Mouse (Mus musculus) intestine, embryonic 14.5 days (tissue): ENCODE measurements at regions not wholly inside any gene's neighbourhood (a gene's known extent, or its start where the extent isn't known, plus 50 kb on each side); places are given as distances from the start of the nearest gene placed in this dataset.
A peak's percentile ranks its signal among the peaks of the same experiment; 100 is the strongest.

ENCODE experiments used
- ATAC-seq: fragments of 200-750 bp; cut with Nextera tagmentation; replicated peaks from 2 replicates; pipeline ENCODE4 v1.8.0; 2017; ENCODE audit warnings: low read depth, moderate number of reproducible peaks, moderate TSS enrichment, moderate library complexity; ENCODE audit not compliant: low FRiP score, low TSS enrichment
- DNase-seq: peaks from one replicate; pipeline ENCODE4 v3.0.0-alpha.2; 2018; ENCODE audit warnings: low spot score
- H3K27ac ChIP-seq: fragments of 300-500 bp; sonication (generic); 2 replicates; pipeline ENCODE4 v1.5.1; 2014; ENCODE audit warnings: low read depth, mild to moderate bottlenecking, control low read depth
- H3K27me3 ChIP-seq: fragments of 300-500 bp; sonication (generic); replicated peaks from 2 replicates; pipeline ENCODE4 v1.6.1; 2014; ENCODE audit warnings: low read length, control low read depth; ENCODE audit not compliant: control insufficient read depth, insufficient read depth
- H3K36me3 ChIP-seq: fragments of 300-500 bp; sonication (generic); 2 replicates; pipeline ENCODE4 v1.6.1; 2014; ENCODE audit warnings: low read length, control low read depth; ENCODE audit not compliant: control insufficient read depth, insufficient read depth
- H3K4me1 ChIP-seq: fragments of 300-500 bp; sonication (generic); replicated peaks from 2 replicates; pipeline ENCODE4 v1.6.1; 2014; ENCODE audit warnings: low read length, control low read depth, mixed read lengths; ENCODE audit not compliant: control insufficient read depth, insufficient read depth
- H3K4me2 ChIP-seq: fragments of 300-500 bp; sonication (generic); 2 replicates; pipeline ENCODE4 v1.6.1; 2014; ENCODE audit warnings: low read length
- H3K4me3 ChIP-seq: fragments of 300-500 bp; sonication (generic); 2 replicates; pipeline ENCODE4 v1.5.1; 2014; ENCODE audit warnings: low read depth, low read length, control low read depth, mixed read lengths
- H3K9ac ChIP-seq: fragments of 300-500 bp; sonication (generic); 2 replicates; pipeline ENCODE4 v1.6.1; 2014; ENCODE audit warnings: mild to moderate bottlenecking, low read length
- H3K9me3 ChIP-seq: fragments of 300-500 bp; sonication (generic); 2 replicates; pipeline ENCODE4 v1.6.1; 2016; ENCODE audit warnings: low read length, control low read depth; ENCODE audit not compliant: control insufficient read depth
- WGBS: fragments of 180-500 bp; shearing (Covaris S2); extraction: QIAGEN DNeasy Blood & Tissue Kit; methylation state at CpG from one replicate; pipeline ENCODE4 v1.1.7; 2014; 5-methylcytosine and 5-hydroxymethylcytosine counted together

- WGBS, result 78% methylated on average over 1 of the region's 1 CpGs
- Histone ChIP-seq H3K4me3 (no peak overlapping the region), H3K27me3 (no peaks in the 10 kb centered on the region)
These were observed 614.4 kb downstream of the Ntrk3 start for GRCm38 (mm10) chr7:78123386-78123785.

GRCm38 (mm10) chr7:78121151-78121486 is 616.7 kb downstream of the Ntrk3 start:
- no peak for DNase-seq
- H3K4me3 ChIP-seq, result no peak overlapping the region
- H3K27ac ChIP-seq, result no peak overlapping the region
- H3K27me3 ChIP-seq, result no peaks in the 10 kb centered on the region
- no peak overlapping the region for H3K4me2 ChIP-seq
- ATAC-seq, result no peak
- no peaks in the 10 kb centered on the region for H3K4me1 ChIP-seq
- no peaks in the 10 kb centered on the region for H3K36me3 ChIP-seq
- WGBS, result 22% methylated on average over 5 of the region's 5 CpGs
- H3K9me3 ChIP-seq, result no peaks in the 10 kb centered on the region
- H3K9ac ChIP-seq, result no peak overlapping the region

More at GRCm38 (mm10) chr7:78123386-78123785, 614.4 kb downstream of the Ntrk3 start:
- ATAC-seq (no peak), DNase-seq (no peak)
- no peaks in the 10 kb centered on the region for H3K36me3 ChIP-seq
- H3K4me1 ChIP-seq, result no peaks in the 10 kb centered on the region
- no peak overlapping the region for H3K9ac ChIP-seq
- H3K27ac ChIP-seq, result no peak overlapping the region
- H3K4me2 ChIP-seq, result no peak overlapping the region
- H3K9me3 ChIP-seq, result no peaks in the 10 kb centered on the region

GRCm38 (mm10) chr7:78120462-78121150 is 617.2 kb downstream of the Ntrk3 start:
- H3K4me3 ChIP-seq, result no peak overlapping the region
- no peak for ATAC-seq
- no peak for DNase-seq

DNA sequence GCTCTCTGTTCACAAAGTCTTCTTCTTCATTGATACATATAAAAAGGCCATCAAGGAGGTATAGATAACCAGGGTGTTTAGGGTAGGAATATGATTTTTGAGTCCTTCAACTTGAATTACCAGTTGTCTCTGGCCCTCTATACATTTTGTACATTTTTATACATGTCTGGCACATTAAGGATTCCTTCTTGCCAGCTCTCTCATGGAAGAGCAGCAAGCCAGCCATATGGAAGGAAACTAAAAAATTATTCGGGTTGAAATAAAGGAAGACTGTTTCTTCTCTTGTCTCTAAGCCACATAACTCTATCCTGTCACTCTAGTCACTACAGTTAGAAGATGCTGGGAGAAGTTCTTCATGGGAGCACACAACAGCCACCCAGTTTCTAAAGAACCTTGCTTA is 618.0 kb downstream of the Ntrk3 start:
- Histone ChIP-seq H3K4me3 (no peak overlapping the region), H3K9ac (no peak overlapping the region), H3K27ac (no peak overlapping the region), H3K36me3 (no peaks in the 10 kb centered on the region), H3K27me3 (no peaks in the 10 kb centered on the region), H3K4me2 (no peak overlapping the region), H3K4me1 (no peaks in the 10 kb centered on the region), H3K9me3 (no peaks in the 10 kb centered on the region)
- 62% methylated on average over 1 of the region's 1 CpGs for WGBS
- DNase-seq (no peak), ATAC-seq (no peak)

More at GRCm38 (mm10) chr7:78120462-78121150, 617.2 kb downstream of the Ntrk3 start:
- no peaks in the 10 kb centered on the region for H3K4me1 ChIP-seq
- H3K9me3 ChIP-seq, result no peaks in the 10 kb centered on the region
- H3K36me3 ChIP-seq, result no peaks in the 10 kb centered on the region
- H3K27ac ChIP-seq, result no peak overlapping the region
- WGBS, result 27% methylated on average over 5 of the region's 5 CpGs
- H3K4me2 ChIP-seq, result no peak overlapping the region
- H3K27me3 ChIP-seq, result no peaks in the 10 kb centered on the region
- H3K9ac ChIP-seq, result no peak overlapping the region

- no peaks in the 10 kb centered on the region for H3K36me3 ChIP-seq
These were observed 626.5 kb downstream of the Ntrk3 start for GRCm38 (mm10) chr7:78111291-78111690.

GRCm38 (mm10) chr7:78103536-78104279 is 634.1 kb downstream of the Ntrk3 start:
- no peaks in the 10 kb centered on the region for H3K36me3 ChIP-seq
- H3K4me3 ChIP-seq, result no peak overlapping the region
- H3K4me2 ChIP-seq, result no peak overlapping the region
- H3K4me1 ChIP-seq, result 0 out of 2 replicates have a peak, but pooled peaks cover 4% of the 10 kb centered on the region
- H3K27me3 ChIP-seq, result no peaks in the 10 kb centered on the region
- WGBS, result 80% methylated on average over 2 of the region's 2 CpGs
- DNase-seq, result no peak
- no peak overlapping the region for H3K27ac ChIP-seq
- no peak overlapping the region for H3K9ac ChIP-seq
- ATAC-seq, result no peak
- no peaks in the 10 kb centered on the region for H3K9me3 ChIP-seq

More at GRCm38 (mm10) chr7:78111291-78111690, 626.5 kb downstream of the Ntrk3 start:
- Histone ChIP-seq H3K4me3 (no peak overlapping the region), H3K4me2 (no peak overlapping the region), H3K27ac (no peak overlapping the region), H3K27me3 (no peaks in the 10 kb centered on the region), H3K9me3 (no peaks in the 10 kb centered on the region), H3K9ac (no peak overlapping the region), H3K4me1 (no peaks in the 10 kb centered on the region)
- ATAC-seq, result no peak
- 85% methylated on average over 6 of the region's 6 CpGs for WGBS
- no peak for DNase-seq

DNA sequence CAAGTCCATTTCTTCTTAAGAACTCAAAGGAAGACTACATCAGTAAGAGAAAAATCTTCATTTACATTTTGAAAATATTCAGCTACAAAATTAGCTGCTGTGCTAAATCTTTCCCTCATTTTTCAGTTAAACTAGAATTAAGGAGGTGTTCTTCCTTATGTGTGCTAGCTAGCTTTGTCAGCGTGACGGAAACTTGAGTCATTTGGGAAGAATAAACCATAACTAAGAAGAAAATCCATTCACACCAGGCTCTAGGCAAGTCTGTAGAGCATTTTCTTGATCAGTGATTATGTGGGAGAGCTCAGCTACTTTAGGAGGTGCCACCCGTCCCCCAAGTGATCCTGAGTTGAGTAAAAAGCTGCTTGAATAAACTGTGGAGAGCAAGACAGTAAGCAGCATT is 635.4 kb downstream of the Ntrk3 start:
- no peak overlapping the region for H3K4me3 ChIP-seq
- DNase-seq, result no peak
- ATAC-seq, result no peak
- H3K9ac ChIP-seq, result no peak overlapping the region
- H3K36me3 ChIP-seq, result no peaks in the 10 kb centered on the region
- H3K27ac ChIP-seq, result no peak overlapping the region
- WGBS, result 80% methylated on average over 3 of the region's 3 CpGs
- no peak overlapping the region for H3K4me2 ChIP-seq
- H3K27me3 ChIP-seq, result no peaks in the 10 kb centered on the region
- H3K4me1 ChIP-seq, result 0 out of 2 replicates have a peak, but pooled peaks cover 4% of the 10 kb centered on the region
- no peaks in the 10 kb centered on the region for H3K9me3 ChIP-seq

- Histone ChIP-seq H3K9me3 (no peaks in the 10 kb centered on the region), H3K27ac (peak overlapping the region; percentile 45; the same call in 1 of the 2 replicates), H3K36me3 (no peaks in the 10 kb centered on the region), H3K4me3 (no peak overlapping the region), H3K4me1 (peaks cover 13% of the 10 kb centered on the region; the same call in 1 of the 2 replicates), H3K4me2 (peak overlapping the region; percentile 32), H3K27me3 (no peaks in the 10 kb centered on the region), H3K9ac (no peak overlapping the region)
- DNase-seq, result peak; percentile 56
- 34% methylated on average over 4 of the region's 4 CpGs for WGBS
- ATAC-seq, result 0 out of 2 replicates have a peak, but pooled peaks have one; percentile 23
These were observed 651.2 kb downstream of the Ntrk3 start for GRCm38 (mm10) chr7:78086566-78087008.
